Mouse (Mus musculus) frontal cortex, adult (tissue): Measurements from ENCODE around the gene Bcl2.
A peak's percentile ranks its signal among the peaks of the same experiment; 100 is the strongest.

Experiments
- ATAC-seq: cut with Nextera tagmentation; 2 replicates; pipeline ENCODE4 v1.9.2; 2017; ENCODE audit warnings: mild to moderate bottlenecking, moderate library complexity, mixed read lengths; ENCODE audit not compliant: low TSS enrichment

The Bcl2 gene

GRCm38 (mm10) chr1:106628279-106628678 is 85.8 kb downstream of the Bcl2 start:
- ATAC-seq, result no peak

- peak; percentile 83 for ATAC-seq
Observed at GRCm38 (mm10) chr1:106627241-106627640, 86.8 kb downstream of the Bcl2 start.

- ATAC-seq, result no peak
Observed at GRCm38 (mm10) chr1:106620174-106620931, 93.7 kb downstream of the Bcl2 start.

GRCm38 (mm10) chr1:106618814-106619213 is 95.3 kb downstream of the Bcl2 start:
- no peak for ATAC-seq

GRCm38 (mm10) chr1:106616955-106617354 is 97.1 kb downstream of the Bcl2 start:
- no peak for ATAC-seq

- no peak for ATAC-seq
Observed at GRCm38 (mm10) chr1:106613371-106613770, 100.7 kb downstream of the Bcl2 start.

GRCm38 (mm10) chr1:106612166-106613031 is 101.7 kb downstream of the Bcl2 start:
- ATAC-seq, result peak; percentile 41; the same call in 1 of the 2 replicates

- no peak for ATAC-seq
Observed at GRCm38 (mm10) chr1:106611246-106611645, 102.8 kb downstream of the Bcl2 start.

GRCm38 (mm10) chr1:106608098-106608778 is 105.8 kb downstream of the Bcl2 start:
- peak; percentile 42 for ATAC-seq

GRCm38 (mm10) chr1:106606951-106607350 is 107.1 kb downstream of the Bcl2 start:
- ATAC-seq, result no peak

GRCm38 (mm10) chr1:106603406-106603805 is 110.7 kb downstream of the Bcl2 start:
- ATAC-seq, result no peak

GRCm38 (mm10) chr1:106602941-106603340 is 111.1 kb downstream of the Bcl2 start:
- ATAC-seq, result 0 out of 2 replicates have a peak, but pooled peaks have one; percentile 18

GRCm38 (mm10) chr1:106602536-106602935 is 111.5 kb downstream of the Bcl2 start:
- no peak for ATAC-seq

- ATAC-seq, result no peak
Observed at GRCm38 (mm10) chr1:106601247-106601646, 112.8 kb downstream of the Bcl2 start.

- ATAC-seq, result no peak
Observed at GRCm38 (mm10) chr1:106600841-106601240, 113.2 kb downstream of the Bcl2 start.

- no peak for ATAC-seq
Observed at GRCm38 (mm10) chr1:106598292-106598583, 115.8 kb downstream of the Bcl2 start.

- ATAC-seq, result no peak
Observed at GRCm38 (mm10) chr1:106597575-106598291, 116.3 kb downstream of the Bcl2 start.

GRCm38 (mm10) chr1:106596380-106596779 is 117.7 kb downstream of the Bcl2 start:
- no peak for ATAC-seq

- ATAC-seq, result no peak
Observed at GRCm38 (mm10) chr1:106595286-106595885, 118.7 kb downstream of the Bcl2 start.

- no peak for ATAC-seq
Observed at GRCm38 (mm10) chr1:106591180-106591774, 122.8 kb downstream of the Bcl2 start.

GRCm38 (mm10) chr1:106589141-106589540 is 124.9 kb downstream of the Bcl2 start:
- peak; percentile 69 for ATAC-seq
